Comparison of ENCODE assay signal across 9 mouse cellular contexts in the genomic region with DNA sequence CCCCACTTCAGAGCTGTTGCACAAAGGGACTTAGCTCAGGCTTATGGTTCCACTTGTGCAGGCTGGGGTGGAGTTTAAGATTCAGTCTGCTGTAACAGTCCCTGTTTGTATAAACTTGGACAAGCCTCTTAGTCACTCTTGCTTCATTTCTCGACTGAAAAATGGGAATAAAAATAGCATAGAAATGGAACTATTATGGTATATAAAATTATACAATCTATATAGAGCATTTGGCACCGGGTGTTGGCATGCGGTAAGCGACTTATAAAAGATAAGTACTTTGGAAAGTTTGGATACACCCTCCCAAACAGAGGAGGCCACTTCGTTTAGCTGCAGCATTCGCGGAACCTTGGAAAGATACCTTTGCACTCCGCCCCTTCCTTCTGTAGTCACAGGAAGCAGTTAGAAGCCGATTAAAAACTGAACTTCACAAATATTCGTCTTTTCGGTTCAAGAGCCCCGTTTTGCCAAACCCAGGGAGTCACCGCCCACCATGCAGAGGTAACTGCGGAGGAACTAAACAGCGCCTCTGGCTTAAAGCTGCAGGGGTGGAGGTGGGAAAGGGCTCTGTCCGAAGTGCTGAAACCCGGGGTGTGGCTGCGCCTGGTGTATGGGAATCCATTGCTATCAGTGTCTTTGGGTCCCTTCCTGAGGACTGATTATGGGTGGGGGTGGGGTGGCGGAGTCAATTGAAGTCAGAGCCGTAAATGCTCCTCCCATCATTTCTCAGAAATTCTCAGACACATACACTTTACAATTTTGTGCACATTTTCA. TPM values are rescaled to one million over a fixed set of nuclear protein-coding genes. Genes with fewer than 3 reads are reported as not detected.
DNase-seq lines count a peak whose midpoint lies in the region; ATAC-seq lines count a peak whose summit lies in the region.
"Had no signal": no experiment of that assay in that cellular context is flagged by ENCODE, and none has a peak within 500 bp of the region (broad histone marks: within the 10 kb centered on the region; RNA-seq: fewer than 3 reads in every experiment).

No protein-coding gene starts in this region.

- DNase-seq in ovary, postnatal 14 days (ENCODE audit: low spot score): peak; percentile 36
- DNase-seq in ovary, adult 18-20 months (ENCODE audit: low spot score): no peak
- DNase-seq in neural tube, embryonic 10.5 days (ENCODE audit: extremely low spot score, low spot score): peak; percentile 57
- no peak for DNase-seq in adipocyte (ENCODE audit: low spot score)
- DNase-seq in gastrocnemius, adult 18-20 months (ENCODE audit: low spot score): no peak

- peaks cover 22% of the 10 kb centered on the region for H3K27me3 ChIP-seq in limb, embryonic 13.5 days

- peak; percentile 95 for ATAC-seq in common myeloid progenitor, adult 5-6 weeks (replicated peaks; ENCODE audit: low read depth, poor library complexity, severe bottlenecking)
- ATAC-seq in hematopoietic stem cell, adult 5-6 weeks (replicated peaks in 1 of 2; ENCODE audit: insufficient read depth in 1 of 2, low FRiP score in 2 of 2, low TSS enrichment in 1 of 2, low read depth in 1 of 2, poor library complexity in 2 of 2, severe bottlenecking in 2 of 2): peak; percentile 77 to 85
- peak; percentile 86 for ATAC-seq in limb, embryonic 13.5 days (ENCODE audit: low FRiP score, low read depth)

- no peak overlapping the region for H3K27ac ChIP-seq in limb, embryonic 13.5 days
- H3K27ac ChIP-seq: limb, embryonic 15.5 days had no signal

- H3K4me1 ChIP-seq in limb, embryonic 13.5 days: no peaks in the 10 kb centered on the region

- no peaks in the 10 kb centered on the region for H3K36me3 ChIP-seq in limb, embryonic 13.5 days
- H3K36me3 ChIP-seq: limb, embryonic 15.5 days had no signal

- H3K9me3 ChIP-seq in limb, embryonic 13.5 days: no peaks in the 10 kb centered on the region
- H3K9me3 ChIP-seq: limb, embryonic 15.5 days had no signal

- 0 out of 2 replicates have a peak overlapping the region, but pooled peaks have one; percentile 14 for H3K4me2 ChIP-seq in limb, embryonic 13.5 days (replicated peaks)
- H3K4me2 ChIP-seq: limb, embryonic 15.5 days had no signal

- no peak overlapping the region for H3K9ac ChIP-seq in limb, embryonic 13.5 days
- H3K9ac ChIP-seq: limb, embryonic 15.5 days had no signal

- WGBS in limb, embryonic 13.5 days: 9% methylated on average over 20 of the region's 20 CpGs

- H3K4me3 ChIP-seq in limb, embryonic 13.5 days: no peak overlapping the region
- H3K4me3 ChIP-seq: limb, embryonic 15.5 days had no signal

RNA-seq across cellular contexts. Expression of a gene that starts 1.2 kb away (rescaled TPM):
- total RNA-seq in common myeloid progenitor, adult 5-6 weeks (2017): not detected in 2 replicates
- total RNA-seq in hematopoietic stem cell, adult 5-6 weeks (2017): not detected in 2 replicates
- not detected in 2 replicates for polyA plus RNA-seq in limb, embryonic 13.5 days (2015; fragmentation: Nextera tagmentation; extraction: Ambion mirVana)
- not detected for total RNA-seq in gastrocnemius, adult 18-20 months (2021)

RNA-seq across cellular contexts. Expression of a gene that starts 32.3 kb away (rescaled TPM):
- 98.8 and 113 TPM in 2 replicates for total RNA-seq in common myeloid progenitor, adult 5-6 weeks (2017)
- 79.0 and 101 TPM in 2 replicates for total RNA-seq in hematopoietic stem cell, adult 5-6 weeks (2017)
- polyA plus RNA-seq in limb, embryonic 13.5 days (2015; fragmentation: Nextera tagmentation; extraction: Ambion mirVana): 110 and 113 TPM in 2 replicates
- 10 to 100 TPM; 14.2 to 14.4 TPM for total RNA-seq in gastrocnemius, adult 18-20 months (2021)

Comparison
In these comparisons a context has a peak if more than half of its experiments do, and no peak if none do; other contexts are left out.
1. DNase-seq: peak in ovary, postnatal 14 days (single experiment) and neural tube, embryonic 10.5 days (single experiment); none in ovary, adult 18-20 months (single experiment), adipocyte (single experiment) and gastrocnemius, adult 18-20 months (single experiment).
2. Peak in every context shown above with its lines, with median percentiles within 50 percentile points of each other: ATAC-seq.